ENCODE assay signal across 13 mouse cellular contexts in genomic region chr1:79806865-79807264, GRCm38 (mm10). TPM values are rescaled to one million over a fixed set of nuclear protein-coding genes. Genes with fewer than 3 reads are reported as not detected.
DNase-seq lines count a peak whose midpoint lies in the region; ATAC-seq and TF ChIP-seq lines count a peak whose summit lies in the region.
"Had no signal": no experiment of that assay in that cellular context is flagged by ENCODE, and none has a peak within 500 bp of the region (broad histone marks: within the 10 kb centered on the region; RNA-seq: fewer than 3 reads in every experiment).

No protein-coding gene starts in this region.

- no peak overlapping the region for H3K4me3 ChIP-seq in heart, embryonic 15.5 days
- no peak overlapping the region for H3K4me3 ChIP-seq in heart, adult 2 months
- H3K4me3 ChIP-seq in lung, embryonic 16.5 days (ENCODE audit: low read length): no peak overlapping the region
- no peak overlapping the region for H3K4me3 ChIP-seq in MEL (ENCODE audit: control insufficient read depth in 1 of 2, insufficient read depth in 1 of 2, low read depth in 2 of 2, low read length in 2 of 2)
- H3K4me3 ChIP-seq in embryonic facial prominence, embryonic 10.5 days: no peak overlapping the region
- H3K4me3 ChIP-seq: embryonic facial prominence, embryonic 13.5 days; forebrain, embryonic 13.5 days; heart, embryonic 12.5 days; limb, embryonic 15.5 days had no signal

- WGBS in heart, embryonic 15.5 days: 36% methylated on average over 5 of the region's 5 CpGs
- WGBS in heart, adult 2 months: 56% methylated on average over 5 of the region's 5 CpGs
- WGBS in lung, embryonic 16.5 days: 31% methylated on average over 5 of the region's 5 CpGs
- 89% methylated on average over 5 of the region's 5 CpGs for WGBS in embryonic facial prominence, embryonic 10.5 days

- no peak for DNase-seq in heart, adult 2 months
- no peak for DNase-seq in lung, adult 18-20 months
- DNase-seq in MEL (ENCODE audit: low read depth, low spot score): peak; percentile 10
- no peak for DNase-seq in embryonic facial prominence, embryonic 10.5 days (ENCODE audit: low spot score)
- no peak for DNase-seq in thymus, postnatal 25 days
- DNase-seq: layer of hippocampus, postnatal 36 days had no signal

- H3K4me2 ChIP-seq in heart, embryonic 15.5 days: no peak overlapping the region
- no peak overlapping the region for H3K4me2 ChIP-seq in lung, embryonic 16.5 days (ENCODE audit: low read depth, low read length)
- H3K4me2 ChIP-seq: embryonic facial prominence, embryonic 13.5 days; forebrain, embryonic 13.5 days; heart, embryonic 12.5 days; limb, embryonic 15.5 days had no signal

- H3K36me3 ChIP-seq in heart, embryonic 15.5 days: no peaks in the 10 kb centered on the region
- H3K36me3 ChIP-seq in heart, adult 2 months (ENCODE audit: control insufficient read depth, insufficient read depth, low read length): no peaks in the 10 kb centered on the region
- peaks cover 6% of the 10 kb centered on the region; the same call in 1 of the 2 replicates for H3K36me3 ChIP-seq in lung, embryonic 16.5 days (ENCODE audit: control insufficient read depth, insufficient read depth, low read length)
- H3K36me3 ChIP-seq in MEL (ENCODE audit: control insufficient read depth in 1 of 2, insufficient read depth in 2 of 2, low read length in 2 of 2): no peaks in the 10 kb centered on the region
- H3K36me3 ChIP-seq in embryonic facial prominence, embryonic 10.5 days (replicated peaks): peaks cover 36% of the 10 kb centered on the region

- intact Hi-C loops in heart, adult 2 months (cut with DNase I): loop anchor here (5.0 kb wide), 1 partner anchor 80 kb away; no protein-coding TSS in a partner anchor

- no peak for TF ChIP-seq EP300 in heart, adult 2 months (IDR thresholded peaks at IDR 0.05; ENCODE audit: insufficient read depth, low read depth, low read length)
- TF ChIP-seq EP300 in MEL (IDR thresholded peaks at IDR 0.05; ENCODE audit: low read depth in 1 of 2, low read length in 2 of 2): no peak

- H3K9me3 ChIP-seq in heart, embryonic 15.5 days (replicated peaks): no peaks in the 10 kb centered on the region
- no peaks in the 10 kb centered on the region for H3K9me3 ChIP-seq in lung, embryonic 16.5 days (ENCODE audit: control insufficient read depth, low read length)
- H3K9me3 ChIP-seq in MEL (replicated peaks; ENCODE audit: insufficient read depth, low read length): no peaks in the 10 kb centered on the region
- H3K9me3 ChIP-seq in embryonic facial prominence, embryonic 10.5 days: no peaks in the 10 kb centered on the region
- H3K9me3 ChIP-seq: embryonic facial prominence, embryonic 13.5 days; forebrain, embryonic 13.5 days; heart, embryonic 12.5 days; limb, embryonic 15.5 days had no signal

- no peak for TF ChIP-seq POLR2A in heart, adult 2 months (IDR thresholded peaks at IDR 0.05; ENCODE audit: insufficient read depth, low read depth, low read length)
- no peak for TF ChIP-seq POLR2A in MEL (IDR thresholded peaks at IDR 0.05; ENCODE audit: control insufficient read depth in 1 of 2, insufficient read depth in 1 of 2, low read depth in 1 of 2, low read length in 2 of 2, poor library complexity in 1 of 2)

- TF ChIP-seq RAD21 in MEL (IDR thresholded peaks at IDR 0.05; ENCODE audit: low read depth, low read length): no peak

- peaks cover 12% of the 10 kb centered on the region for H3K4me1 ChIP-seq in heart, embryonic 15.5 days (replicated peaks)
- H3K4me1 ChIP-seq in heart, adult 2 months (ENCODE audit: control insufficient read depth, insufficient read depth, low read length): no peaks in the 10 kb centered on the region
- H3K4me1 ChIP-seq in lung, embryonic 16.5 days (replicated peaks; ENCODE audit: control insufficient read depth, insufficient read depth, low read length): peaks cover 7% of the 10 kb centered on the region
- no peaks in the 10 kb centered on the region for H3K4me1 ChIP-seq in MEL (ENCODE audit: control insufficient read depth in 1 of 2, insufficient read depth in 2 of 2, low read length in 2 of 2)
- H3K4me1 ChIP-seq in embryonic facial prominence, embryonic 10.5 days: 0 out of 2 replicates have a peak, but pooled peaks cover 3% of the 10 kb centered on the region
- H3K4me1 ChIP-seq: forebrain, embryonic 13.5 days; limb, embryonic 15.5 days had no signal

- H3K79me2 ChIP-seq in heart, adult 2 months (replicated peaks; ENCODE audit: control insufficient read depth, insufficient read depth, low read length): no peaks in the 10 kb centered on the region
- H3K79me2 ChIP-seq in MEL (ENCODE audit: control insufficient read depth, insufficient read depth, low read length, poor library complexity): no peaks in the 10 kb centered on the region

- no peak overlapping the region for H3K9ac ChIP-seq in heart, embryonic 15.5 days
- H3K9ac ChIP-seq in heart, adult 2 months (ENCODE audit: low read depth, low read length): no peak overlapping the region
- no peak overlapping the region for H3K9ac ChIP-seq in lung, embryonic 16.5 days (ENCODE audit: low read length)
- H3K9ac ChIP-seq in MEL (ENCODE audit: control insufficient read depth, low read depth, low read length, poor library complexity, severe bottlenecking): no peak overlapping the region
- H3K9ac ChIP-seq: embryonic facial prominence, embryonic 13.5 days; forebrain, embryonic 13.5 days; heart, embryonic 12.5 days; limb, embryonic 15.5 days had no signal

- ATAC-seq in heart, embryonic 15.5 days (replicated peaks; ENCODE audit: insufficient number of reproducible peaks, insufficient read depth, low FRiP score, low read depth): 0 out of 2 replicates have a peak, but pooled peaks have one; percentile 35
- peak; percentile 76 for ATAC-seq in lung, embryonic 16.5 days (ENCODE audit: low read depth)
- ATAC-seq in hematopoietic stem cell, adult 5-6 weeks (replicated peaks in 1 of 2; ENCODE audit: insufficient read depth in 1 of 2, low FRiP score in 2 of 2, low TSS enrichment in 1 of 2, low read depth in 1 of 2, poor library complexity in 2 of 2, severe bottlenecking in 2 of 2): peak; percentile 62 to 65
- ATAC-seq: forebrain, embryonic 13.5 days had no signal

- H3K27me3 ChIP-seq in heart, embryonic 15.5 days: no peaks in the 10 kb centered on the region
- H3K27me3 ChIP-seq in heart, adult 2 months (ENCODE audit: control insufficient read depth, insufficient read depth, low read length): no peaks in the 10 kb centered on the region
- no peaks in the 10 kb centered on the region for H3K27me3 ChIP-seq in lung, embryonic 16.5 days (ENCODE audit: control insufficient read depth, insufficient read depth, low read depth, low read length)
- no peaks in the 10 kb centered on the region for H3K27me3 ChIP-seq in MEL (ENCODE audit: control insufficient read depth in 1 of 2, insufficient read depth in 2 of 2, low read length in 2 of 2)
- H3K27me3 ChIP-seq in embryonic facial prominence, embryonic 10.5 days (replicated peaks; ENCODE audit: low read depth, poor library complexity, severe bottlenecking): no peaks in the 10 kb centered on the region
- H3K27me3 ChIP-seq: embryonic facial prominence, embryonic 13.5 days; forebrain, embryonic 13.5 days; heart, embryonic 12.5 days; limb, embryonic 15.5 days had no signal

- no peak overlapping the region for H3K27ac ChIP-seq in heart, embryonic 15.5 days
- no peak overlapping the region for H3K27ac ChIP-seq in heart, adult 2 months
- H3K27ac ChIP-seq in lung, embryonic 16.5 days (ENCODE audit: low read length): no peak overlapping the region
- no peak overlapping the region for H3K27ac ChIP-seq in MEL (ENCODE audit: control insufficient read depth, low read depth, low read length)
- no peak overlapping the region for H3K27ac ChIP-seq in embryonic facial prominence, embryonic 10.5 days (replicated peaks)
- H3K27ac ChIP-seq: embryonic facial prominence, embryonic 13.5 days; forebrain, embryonic 13.5 days; limb, embryonic 15.5 days had no signal

- TF ChIP-seq CTCF in heart, adult 2 months (IDR thresholded peaks at IDR 0.05): no peak
- no peak for TF ChIP-seq CTCF in MEL (IDR thresholded peaks at IDR 0.05 in 2 of 3, conservative IDR thresholded peaks at IDR 0.05 in 1 of 3; ENCODE audit: control insufficient read depth in 1 of 3, insufficient read depth in 1 of 3, low read depth in 2 of 3, low read length in 3 of 3, poor library complexity in 1 of 3, severe bottlenecking in 1 of 3)

RNA-seq across cellular contexts. Expression of gene Wdfy1, which starts 30.9 kb away (rescaled TPM):
- polyA plus RNA-seq in heart, embryonic 15.5 days (2015; fragmentation: Nextera tagmentation; extraction: Ambion mirVana): 32.0 and 32.2 TPM in 2 replicates
- total RNA-seq in heart, adult 2 months (2021): 10 to 100 TPM; 14.0 to 14.9 TPM
- 15.8 and 23.5 TPM in 2 replicates for polyA plus RNA-seq in heart, adult 2 months (2012; rRNA removed)
- 43.7 and 48.7 TPM in 2 replicates for polyA plus RNA-seq in lung, embryonic 16.5 days (2015; fragmentation: Nextera tagmentation; extraction: Ambion mirVana)
- 17.6 TPM in 2 replicates for total RNA-seq in MEL (2012; rRNA removed)
- 10 to 100 TPM in 1 of 2 experiments, not detected in 1; 25.0 TPM for polyA plus RNA-seq in MEL (2012; ENCODE audit: insufficient read depth in 1 of 2, insufficient read length in 2 of 2, low read depth in 1 of 2, low replicate concordance in 2 of 2, missing spikeins in 1 of 2)
- 14.3 and 31.8 TPM in 2 replicates for total RNA-seq in hematopoietic stem cell, adult 5-6 weeks (2017)
- polyA plus RNA-seq in embryonic facial prominence, embryonic 10.5 days (2016; fragmentation: Nextera tagmentation; extraction: Ambion mirVana): 32.4 and 34.4 TPM in 2 replicates

RNA-seq across cellular contexts. Expression of gene Mrpl44, which starts 31.0 kb away (rescaled TPM):
- 46.6 and 47.6 TPM in 2 replicates for polyA plus RNA-seq in heart, embryonic 15.5 days (2015; fragmentation: Nextera tagmentation; extraction: Ambion mirVana)
- total RNA-seq in heart, adult 2 months (2021): 10 to 100 TPM; 61.5 to 66.6 TPM
- 29.4 and 34.1 TPM in 2 replicates for polyA plus RNA-seq in heart, adult 2 months (2012; rRNA removed)
- 54.1 and 55.0 TPM in 2 replicates for polyA plus RNA-seq in lung, embryonic 16.5 days (2015; fragmentation: Nextera tagmentation; extraction: Ambion mirVana)
- total RNA-seq in MEL (2012; rRNA removed): 52.6 and 58.5 TPM in 2 replicates
- polyA plus RNA-seq in MEL (2012; ENCODE audit: insufficient read depth in 1 of 2, insufficient read length in 2 of 2, low read depth in 1 of 2, low replicate concordance in 2 of 2, missing spikeins in 1 of 2): 10 to 100 TPM in 1 of 2 experiments, not detected in 1; 63.2 TPM
- 31.3 and 42.9 TPM in 2 replicates for total RNA-seq in hematopoietic stem cell, adult 5-6 weeks (2017)
- 60.6 and 61.1 TPM in 2 replicates for polyA plus RNA-seq in embryonic facial prominence, embryonic 10.5 days (2016; fragmentation: Nextera tagmentation; extraction: Ambion mirVana)

RNA-seq across cellular contexts. Expression of gene Serpine2, which starts 54.1 kb away (rescaled TPM):
- 99.4 and 124 TPM in 2 replicates for polyA plus RNA-seq in heart, embryonic 15.5 days (2015; fragmentation: Nextera tagmentation; extraction: Ambion mirVana)
- total RNA-seq in heart, adult 2 months (2021): 10 to 100 TPM; 18.1 to 24.9 TPM
- polyA plus RNA-seq in heart, adult 2 months (2012; rRNA removed): 28.4 and 40.6 TPM in 2 replicates
- 342 and 369 TPM in 2 replicates for polyA plus RNA-seq in lung, embryonic 16.5 days (2015; fragmentation: Nextera tagmentation; extraction: Ambion mirVana)
- not detected in 2 replicates for total RNA-seq in MEL (2012; rRNA removed)
- not detected for polyA plus RNA-seq in MEL (2012; ENCODE audit: insufficient read depth in 1 of 2, insufficient read length in 2 of 2, low read depth in 1 of 2, low replicate concordance in 2 of 2, missing spikeins in 1 of 2)
- total RNA-seq in hematopoietic stem cell, adult 5-6 weeks (2017): 2.9 and 8.3 TPM in 2 replicates
- polyA plus RNA-seq in embryonic facial prominence, embryonic 10.5 days (2016; fragmentation: Nextera tagmentation; extraction: Ambion mirVana): 77.5 and 101 TPM in 2 replicates

Comparison
In these comparisons a context has a peak if more than half of its experiments do, and no peak if none do; other contexts are left out.
1. RNA of gene Serpine2, which starts 54.1 kb away (polyA plus RNA-seq): 342 to 369 TPM in lung, embryonic 16.5 days, 77.5 to 101 TPM in embryonic facial prominence, embryonic 10.5 days, 99.4 to 124 TPM in heart, embryonic 15.5 days and 28.4 to 40.6 TPM in heart, adult 2 months; not detected in MEL; every median in the first group is over 10 times any median in the second.
2. Peak in every context shown above with its lines, with median percentiles within 50 percentile points of each other: ATAC-seq.